Comparison of ENCODE assay signal across 32 mouse cellular contexts in the genomic region with DNA sequence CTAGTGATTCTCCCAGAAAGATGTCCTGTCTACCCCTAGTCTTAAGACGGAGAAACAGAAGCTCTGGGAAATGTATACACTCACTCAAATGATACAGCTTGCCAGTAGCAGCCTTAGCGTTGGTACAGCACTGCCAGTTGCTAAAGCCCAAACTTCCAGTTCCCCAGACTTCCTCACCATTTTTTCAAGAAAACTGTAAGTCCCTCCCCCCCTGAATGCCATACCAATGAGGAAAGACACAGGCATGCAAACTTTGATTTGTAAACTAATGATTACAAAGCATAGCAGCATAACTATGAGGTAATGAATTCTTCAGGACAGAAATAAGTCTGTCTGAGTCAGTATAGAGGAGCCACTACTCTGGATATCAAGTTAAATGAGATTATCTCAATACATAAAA. TPM values are rescaled to one million over a fixed set of nuclear protein-coding genes. Genes with fewer than 3 reads are reported as not detected.
DNase-seq lines count a peak whose midpoint lies in the region; ATAC-seq and TF ChIP-seq lines count a peak whose summit lies in the region.
"Had no signal": no experiment of that assay in that cellular context is flagged by ENCODE, and none has a peak within 500 bp of the region (broad histone marks: within the 10 kb centered on the region; RNA-seq: fewer than 3 reads in every experiment).

No protein-coding gene starts in this region.

- H3K9me3 ChIP-seq in heart, postnatal 0 days (replicated peaks; ENCODE audit: control insufficient read depth, low read length) = no peaks in the 10 kb centered on the region
- H3K9me3 ChIP-seq in lung, postnatal 0 days (ENCODE audit: low read length) = no peaks in the 10 kb centered on the region
- H3K9me3 ChIP-seq: embryonic facial prominence, embryonic 12.5 days; embryonic facial prominence, embryonic 15.5 days; forebrain, embryonic 12.5 days; forebrain, embryonic 15.5 days; heart, embryonic 10.5 days had no signal

- no peak for TF ChIP-seq CTCF in heart, postnatal 0 days (IDR thresholded peaks at IDR 0.05; ENCODE audit: low read depth)
- TF ChIP-seq CTCF in lung, postnatal 0 days (IDR thresholded peaks at IDR 0.05) = no peak

- no peaks in the 10 kb centered on the region for H3K4me1 ChIP-seq in heart, postnatal 0 days (ENCODE audit: control insufficient read depth, insufficient read depth)
- no peaks in the 10 kb centered on the region for H3K4me1 ChIP-seq in lung, postnatal 0 days (ENCODE audit: insufficient read depth, low read depth, low read length)
- H3K4me1 ChIP-seq: embryonic facial prominence, embryonic 12.5 days; embryonic facial prominence, embryonic 15.5 days; heart, embryonic 10.5 days had no signal

- no peaks in the 10 kb centered on the region for H3K36me3 ChIP-seq in heart, postnatal 0 days (replicated peaks; ENCODE audit: control insufficient read depth, insufficient read depth, low read length)
- no peaks in the 10 kb centered on the region for H3K36me3 ChIP-seq in lung, postnatal 0 days (ENCODE audit: insufficient read depth, low read length)
- H3K36me3 ChIP-seq: embryonic facial prominence, embryonic 12.5 days; embryonic facial prominence, embryonic 15.5 days; forebrain, embryonic 12.5 days; forebrain, embryonic 15.5 days; heart, embryonic 10.5 days had no signal

- DNase-seq in heart, postnatal 0 days (ENCODE audit: low spot score) = peak; percentile 8
- no peak for DNase-seq in heart, postnatal 10 days
- peak; percentile 12 for DNase-seq in lung, postnatal 0 days (ENCODE audit: low spot score)
- no peak for DNase-seq in lung, postnatal 36 days
- peak; percentile 76 for DNase-seq in Muller cell, postnatal 12 days (ENCODE audit: inconsistent ontology term)
- no peak for DNase-seq in embryo, embryonic 9.5 days (ENCODE audit: extremely low spot score)
- DNase-seq: adrenal gland, postnatal 10 days; adrenal gland, postnatal 36 days; cerebellum, adult 18-20 months; cerebellum, adult 9-10 months; cerebellum, postnatal 14 days; gastrocnemius, postnatal 25 days; heart, adult 2 months; heart, postnatal 14 days; heart, postnatal 4 days; kidney, adult 11 months had no signal

- no peak overlapping the region for H3K4me2 ChIP-seq in heart, postnatal 0 days (ENCODE audit: low read depth, low read length)
- no peak overlapping the region for H3K4me2 ChIP-seq in lung, postnatal 0 days (replicated peaks; ENCODE audit: low read depth, low read length)
- H3K4me2 ChIP-seq: embryonic facial prominence, embryonic 12.5 days; embryonic facial prominence, embryonic 15.5 days; forebrain, embryonic 12.5 days; forebrain, embryonic 15.5 days; hindbrain, embryonic 14.5 days had no signal

- 63% methylated on average over 2 of the region's 2 CpGs for WGBS in heart, postnatal 0 days
- WGBS in lung, postnatal 0 days = 63% methylated on average over 2 of the region's 2 CpGs

- no peak for ATAC-seq in heart, postnatal 0 days (ENCODE audit: insufficient read depth, low read depth)
- ATAC-seq in lung, postnatal 0 days = no peak
- ATAC-seq: CD4-positive, CD25-positive, alpha-beta regulatory T cell, adult 4 months; forebrain, embryonic 15.5 days; hindbrain, postnatal 0 days; inflammation-experienced regulatory T-cells, adult 6 months had no signal

- H3K9ac ChIP-seq in heart, postnatal 0 days (replicated peaks; ENCODE audit: low read depth, low read length) = no peak overlapping the region
- no peak overlapping the region for H3K9ac ChIP-seq in lung, postnatal 0 days (replicated peaks; ENCODE audit: low read depth)
- H3K9ac ChIP-seq: embryonic facial prominence, embryonic 12.5 days; embryonic facial prominence, embryonic 15.5 days; forebrain, embryonic 12.5 days; forebrain, embryonic 15.5 days; hindbrain, embryonic 14.5 days had no signal

- no peak overlapping the region for H3K27ac ChIP-seq in heart, postnatal 0 days (ENCODE audit: low read depth)
- no peak overlapping the region for H3K27ac ChIP-seq in lung, postnatal 0 days (ENCODE audit: low read length)
- H3K27ac ChIP-seq: embryonic facial prominence, embryonic 12.5 days; embryonic facial prominence, embryonic 15.5 days; forebrain, embryonic 12.5 days; forebrain, embryonic 15.5 days; heart, adult 2 months; heart, embryonic 10.5 days; hindbrain, embryonic 14.5 days; hindbrain, postnatal 0 days had no signal

- no peaks in the 10 kb centered on the region for H3K27me3 ChIP-seq in heart, postnatal 0 days (ENCODE audit: control insufficient read depth, insufficient read depth, low read length)
- H3K27me3 ChIP-seq in lung, postnatal 0 days (replicated peaks; ENCODE audit: insufficient read depth, low read length) = no peaks in the 10 kb centered on the region
- H3K27me3 ChIP-seq: embryonic facial prominence, embryonic 12.5 days; embryonic facial prominence, embryonic 15.5 days; forebrain, embryonic 15.5 days had no signal

- no peak for TF ChIP-seq EP300 in heart, postnatal 0 days (IDR thresholded peaks at IDR 0.05; ENCODE audit: low read depth)
- no peak for TF ChIP-seq EP300 in lung, postnatal 0 days (IDR thresholded peaks at IDR 0.05)

- intact Hi-C loops in heart, postnatal 10 days (cut with DNase I) = no loop called here

- H3K4me3 ChIP-seq in heart, postnatal 0 days (ENCODE audit: low read depth, low read length) = no peak overlapping the region
- H3K4me3 ChIP-seq in lung, postnatal 0 days (ENCODE audit: low read depth, low read length) = no peak overlapping the region
- H3K4me3 ChIP-seq: embryonic facial prominence, embryonic 12.5 days; embryonic facial prominence, embryonic 15.5 days; erythroblast, embryonic 14.5 days; forebrain, embryonic 12.5 days; forebrain, embryonic 15.5 days; heart, adult 2 months; heart, embryonic 10.5 days had no signal

RNA-seq across cellular contexts. Expression of a gene that starts 39.4 kb away (rescaled TPM):
- not detected in 2 replicates for total RNA-seq in heart, postnatal 0 days (2014; rRNA removed; ENCODE audit: low replicate concordance)
- not detected in 2 replicates for polyA plus RNA-seq in heart, postnatal 0 days (2015; fragmentation: Nextera tagmentation; extraction: Ambion mirVana)
- not detected for total RNA-seq in heart, postnatal 10 days (2021)
- polyA plus RNA-seq in lung, postnatal 0 days (2015; fragmentation: Nextera tagmentation; extraction: Ambion mirVana) = not detected in 2 replicates
- total RNA-seq: adrenal gland, adult 18-20 months; adrenal gland, postnatal 10 days; adrenal gland, postnatal 36 days; gastrocnemius, adult 8-10 months; gastrocnemius, postnatal 25 days; heart, adult 2 months; heart, postnatal 14 days; heart, postnatal 4 days; hindbrain, postnatal 0 days; MEL had no signal
- polyA plus RNA-seq: C2C12; CD4-positive, CD25-positive, alpha-beta regulatory T cell, adult 4 months; embryonic facial prominence, embryonic 12.5 days; embryonic facial prominence, embryonic 15.5 days; erythroblast, embryonic 14.5 days; forebrain, embryonic 12.5 days; forebrain, embryonic 15.5 days; heart, adult 2 months; heart, embryonic 10.5 days; heart, embryonic 14.5 days; hindbrain, embryonic 11.5 days; hindbrain, embryonic 14.5 days; hindbrain, postnatal 0 days; inflammation-experienced regulatory T-cells, adult 6 months had no signal

Comparison
In these comparisons a context has a peak if more than half of its experiments do, and no peak if none do; other contexts are left out.
1. DNase-seq: peak in heart, postnatal 0 days (single experiment), lung, postnatal 0 days (single experiment) and Muller cell, postnatal 12 days (single experiment); none in heart, postnatal 10 days (0 of 2), lung, postnatal 36 days (single experiment) and embryo, embryonic 9.5 days (single experiment).